Mouse (Mus musculus): ENCODE results near the gene Eya3.

GRCm38 (mm10) chr4:132760296-132760695 is 121.5 kb downstream of the Eya3 start:
- no peak for TF ChIP-seq CTCF (conservative IDR thresholded peaks at IDR 0.05; ENCODE audit: low read length)
- no peak for TF ChIP-seq NANOG (IDR thresholded peaks at IDR 0.05; ENCODE audit: borderline replicate concordance, low read length)
